9 mouse cellular contexts compared by ENCODE assay signal in genomic region chr17:35727028-35727427, GRCm38 (mm10). TPM values are rescaled to one million over a fixed set of nuclear protein-coding genes. Genes with fewer than 3 reads are reported as not detected.
"Had no signal": no experiment of that assay in that cellular context is flagged by ENCODE, and none has a peak within 500 bp of the region (broad histone marks: within the 10 kb centered on the region; RNA-seq: fewer than 3 reads in every experiment).

No protein-coding gene starts in this region.

- DNase-seq: kidney, postnatal 25 days; layer of hippocampus, postnatal 36 days; liver; liver, embryonic 13.5 days; liver, postnatal 0 days; lung, postnatal 14 days; right cerebral cortex, postnatal 14 days; thymus, postnatal 36 days had no signal

RNA-seq across cellular contexts. Expression of gene Ddr1, which starts 22.6 kb away (rescaled TPM):
- total RNA-seq: megakaryocyte-erythroid progenitor cell, adult 5-6 weeks had no signal
